Mouse (Mus musculus): ENCODE results near the gene Fbxw8.

The Fbxw8 gene

GRCm38 (mm10) chr5:118076721-118077592 is 78.3 kb downstream of the Fbxw8 start:
- peak; percentile 56 for DNase-seq (ENCODE audit: low read depth, low spot score)

- no peak for DNase-seq (ENCODE audit: low read depth, low spot score)
Measured at GRCm38 (mm10) chr5:118073213-118073773, 82.0 kb downstream of the Fbxw8 start.

DNA sequence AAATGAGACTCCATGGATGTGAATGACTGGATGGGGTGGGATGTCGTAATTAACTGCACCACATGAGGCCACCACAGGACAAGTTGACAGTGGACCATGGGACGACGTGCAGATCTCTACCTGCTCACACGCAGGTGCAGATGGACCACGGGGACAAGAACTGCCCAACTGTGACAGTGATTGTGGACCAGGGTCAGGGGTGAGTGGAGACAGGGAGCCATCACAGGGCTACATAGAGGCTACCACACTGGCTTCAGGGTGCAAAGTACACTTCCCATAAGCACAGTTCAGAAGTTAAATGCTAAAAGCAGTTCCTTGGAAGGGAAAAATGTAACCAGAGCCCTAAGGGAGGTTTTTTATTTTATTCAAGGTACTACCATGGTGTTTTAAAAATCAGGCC is 83.5 kb downstream of the Fbxw8 start:
- no peak for DNase-seq (ENCODE audit: low read depth, low spot score)

- DNase-seq (ENCODE audit: low read depth, low spot score): peak; percentile 36
Measured at GRCm38 (mm10) chr5:118069315-118069714, 85.9 kb downstream of the Fbxw8 start.

DNA sequence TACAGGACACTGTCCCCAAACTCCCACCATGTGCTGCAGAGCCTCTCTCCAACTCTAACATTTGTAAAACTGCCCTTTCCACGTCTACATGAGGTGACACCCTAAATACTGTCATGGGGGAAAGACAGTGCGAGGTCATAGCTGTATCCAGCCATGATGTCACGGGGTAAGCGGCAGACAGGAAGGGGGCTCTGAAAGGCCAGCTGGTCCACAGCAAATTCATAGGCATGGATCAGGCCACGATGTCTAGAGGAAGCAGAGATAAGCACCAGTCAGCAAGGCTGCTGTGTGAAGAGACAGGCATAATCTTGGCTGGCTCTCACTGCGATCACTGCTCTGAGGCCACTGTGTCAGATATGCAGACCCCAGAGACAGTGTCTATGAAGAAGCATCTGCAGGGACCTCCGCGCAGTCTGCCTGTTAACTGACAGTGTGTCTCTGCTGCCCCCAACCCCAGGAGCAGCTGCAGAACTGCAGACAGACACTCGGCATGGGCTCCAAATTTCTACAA is 87.2 kb downstream of the Fbxw8 start:
- no peak for DNase-seq (ENCODE audit: low read depth, low spot score)

DNA sequence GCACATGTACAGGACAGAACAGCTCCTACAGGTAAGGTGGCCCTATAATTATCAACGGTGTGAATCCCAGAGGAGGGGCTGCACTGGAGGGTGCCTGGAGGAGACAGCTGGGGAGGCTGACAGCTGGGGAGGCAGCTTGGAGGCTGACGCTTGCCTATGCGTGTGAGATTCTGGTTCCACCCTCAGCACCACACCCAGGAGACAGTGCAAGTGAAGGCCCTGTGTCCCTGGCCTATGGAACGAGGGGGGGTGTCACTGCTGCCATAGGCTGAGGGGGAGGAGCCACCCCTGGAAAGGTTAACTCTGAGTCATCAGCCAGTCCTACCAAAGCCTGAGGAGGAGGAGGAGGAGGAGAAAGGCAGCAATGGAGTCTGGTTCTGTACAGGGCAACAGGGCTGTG is 87.7 kb downstream of the Fbxw8 start:
- DNase-seq (ENCODE audit: low read depth, low spot score): no peak

DNA sequence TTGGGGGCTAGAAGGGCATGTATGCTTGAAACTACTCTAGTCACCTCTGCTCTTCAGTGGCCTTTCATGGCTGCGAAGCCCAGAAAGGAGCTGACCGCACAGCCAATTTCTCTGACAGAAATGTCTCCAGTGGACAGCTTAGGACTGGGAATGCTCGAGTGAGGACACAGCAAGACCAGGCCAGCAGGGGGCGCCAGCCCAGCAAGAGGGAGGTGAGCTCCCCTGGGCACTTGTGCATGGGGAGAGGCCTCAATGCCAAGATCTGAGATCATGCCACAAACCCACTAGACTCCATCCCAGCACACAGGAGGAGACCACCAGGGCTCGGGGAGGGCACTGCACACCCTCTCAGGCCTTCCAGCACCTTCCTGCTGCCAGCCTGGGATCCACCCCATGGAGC is 88.4 kb downstream of the Fbxw8 start:
- DNase-seq (ENCODE audit: low read depth, low spot score): no peak

GRCm38 (mm10) chr5:118065516-118066255 is 89.6 kb downstream of the Fbxw8 start:
- DNase-seq (ENCODE audit: low read depth, low spot score): no peak

DNA sequence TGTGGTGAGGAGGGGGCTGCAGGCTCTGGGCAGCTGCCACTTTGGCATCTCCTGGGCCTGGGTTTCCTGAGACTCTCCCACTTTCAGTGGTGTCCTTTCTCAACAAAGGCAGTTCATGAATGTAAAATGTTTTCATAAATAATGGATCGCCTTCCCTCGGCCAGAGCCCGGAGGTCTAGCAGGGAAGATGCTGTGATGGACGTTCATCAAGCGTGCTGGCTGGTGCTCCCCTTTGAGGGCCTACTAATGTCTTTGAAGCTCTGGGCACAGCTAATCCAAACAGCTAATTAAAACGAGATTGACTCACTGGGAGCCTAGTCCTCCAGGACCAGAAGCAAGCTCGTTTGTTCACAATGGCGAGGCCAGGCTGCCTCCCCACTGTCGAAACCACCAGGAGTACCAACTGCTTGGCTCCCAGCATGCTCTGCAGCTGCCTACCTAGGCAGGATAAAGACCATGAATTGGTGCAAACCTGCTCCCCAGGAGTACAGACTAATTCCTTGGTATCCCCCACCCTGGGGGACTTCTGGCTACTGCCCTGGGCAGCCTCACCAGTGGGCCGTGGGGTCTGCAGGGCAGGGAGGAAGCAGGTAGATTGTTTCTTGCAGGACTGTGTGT is 90.9 kb downstream of the Fbxw8 start:
- DNase-seq (ENCODE audit: low read depth, low spot score): no peak

GRCm38 (mm10) chr5:118063181-118063621 is 92.1 kb downstream of the Fbxw8 start:
- DNase-seq (ENCODE audit: low read depth, low spot score): no peak

DNA sequence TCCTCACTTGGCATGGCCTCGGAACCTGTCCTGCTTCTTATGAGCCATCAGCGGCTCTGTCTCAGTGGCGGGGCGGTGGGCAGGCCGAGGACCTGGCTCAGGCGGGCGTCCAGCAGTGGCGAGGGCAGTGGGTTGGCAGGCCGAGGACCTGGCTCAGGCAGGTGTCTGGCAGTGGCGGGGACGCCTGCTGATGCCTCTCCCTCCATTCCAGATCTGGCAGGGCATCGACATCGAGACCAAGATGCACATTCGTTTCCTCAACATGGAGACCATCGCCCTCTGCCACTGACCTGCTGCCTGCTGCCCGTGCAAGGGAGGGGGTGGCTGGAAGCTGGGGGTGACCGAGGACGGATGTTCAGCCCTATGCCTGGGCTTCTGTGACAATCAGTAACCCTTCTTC is 93.9 kb downstream of the Fbxw8 start:
- no peak for DNase-seq (ENCODE audit: low read depth, low spot score)

DNA sequence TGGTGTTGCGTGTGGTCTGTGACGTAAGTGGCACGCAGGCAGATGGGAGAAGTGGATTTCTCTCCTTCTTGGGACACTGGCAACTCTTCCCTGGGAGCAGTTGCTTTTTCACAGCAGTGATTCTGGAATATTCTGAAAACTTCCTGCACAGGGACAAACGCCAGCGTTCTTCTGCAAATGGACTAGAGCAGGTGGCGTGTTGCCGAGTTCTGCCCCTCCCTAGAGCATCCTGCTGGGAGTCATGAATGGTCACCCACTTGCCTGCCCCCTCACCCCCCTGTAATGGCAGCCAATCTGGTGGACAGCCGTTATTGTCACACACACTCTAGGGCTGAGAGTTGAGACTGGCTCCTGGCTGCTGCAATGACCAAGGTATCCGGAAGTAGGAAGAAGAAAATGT is 95.6 kb downstream of the Fbxw8 start:
- no peak for DNase-seq (ENCODE audit: low read depth, low spot score)

- no peak for DNase-seq (ENCODE audit: low read depth, low spot score)
Measured at GRCm38 (mm10) chr5:118058858-118059257, 96.4 kb downstream of the Fbxw8 start.

DNA sequence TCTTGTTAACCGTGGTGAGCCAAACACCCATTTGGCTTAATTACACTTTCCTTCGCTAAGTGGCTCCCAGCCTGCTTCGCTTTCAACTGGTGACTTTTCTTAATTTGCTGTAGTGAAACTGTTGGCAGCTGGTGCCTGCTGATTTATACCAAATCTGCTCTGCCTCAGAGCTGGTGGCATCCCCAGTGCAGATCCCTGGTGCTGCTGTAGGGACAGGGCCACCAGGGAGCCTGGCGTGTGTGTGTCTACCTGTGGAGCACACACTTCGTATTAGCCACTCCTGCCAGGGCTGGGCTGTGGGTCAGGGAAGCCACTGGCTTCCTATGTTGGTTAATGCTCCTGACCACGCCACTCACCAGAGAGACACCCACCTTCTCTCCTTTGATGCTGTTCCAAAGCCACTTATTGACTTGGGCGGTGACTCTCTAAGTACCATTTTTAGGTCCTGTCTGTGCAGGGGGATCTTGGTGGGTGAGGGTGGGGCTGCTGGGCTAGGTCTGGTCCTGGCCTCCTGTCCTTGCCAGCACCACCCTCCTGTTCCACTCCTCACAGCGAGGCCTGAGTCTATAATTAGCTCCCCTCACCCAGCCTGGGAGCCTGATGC is 97.7 kb downstream of the Fbxw8 start:
- no peak for DNase-seq (ENCODE audit: low read depth, low spot score)

GRCm38 (mm10) chr5:118053205-118053604 is 102.1 kb downstream of the Fbxw8 start:
- DNase-seq (ENCODE audit: low read depth, low spot score): no peak

GRCm38 (mm10) chr5:118051981-118052662 is 103.1 kb downstream of the Fbxw8 start:
- DNase-seq (ENCODE audit: low read depth, low spot score): no peak

- DNase-seq (ENCODE audit: low read depth, low spot score): no peak
Measured at GRCm38 (mm10) chr5:118050743-118051142, 104.5 kb downstream of the Fbxw8 start.

DNA sequence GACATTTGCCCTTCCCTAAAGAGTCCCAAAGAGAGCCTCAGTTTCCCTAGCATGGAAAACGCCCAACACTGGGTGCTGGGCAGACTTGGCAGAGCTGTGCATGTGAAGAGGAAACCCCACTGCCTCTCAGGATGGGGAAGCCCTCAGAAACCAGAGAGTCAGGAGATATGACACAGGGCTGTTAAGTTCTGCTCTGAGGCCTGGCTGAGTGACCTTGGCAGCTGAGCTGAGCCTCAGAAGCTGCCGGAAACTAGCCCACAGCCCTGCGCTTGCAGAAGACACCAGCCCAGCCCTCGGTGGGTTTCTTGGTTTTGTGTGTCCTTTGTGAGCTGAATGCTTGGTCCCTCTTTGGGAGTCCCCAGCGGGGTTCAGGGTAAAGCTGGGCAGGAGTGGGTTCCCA is 106.3 kb downstream of the Fbxw8 start:
- DNase-seq (ENCODE audit: low read depth, low spot score): no peak

DNA sequence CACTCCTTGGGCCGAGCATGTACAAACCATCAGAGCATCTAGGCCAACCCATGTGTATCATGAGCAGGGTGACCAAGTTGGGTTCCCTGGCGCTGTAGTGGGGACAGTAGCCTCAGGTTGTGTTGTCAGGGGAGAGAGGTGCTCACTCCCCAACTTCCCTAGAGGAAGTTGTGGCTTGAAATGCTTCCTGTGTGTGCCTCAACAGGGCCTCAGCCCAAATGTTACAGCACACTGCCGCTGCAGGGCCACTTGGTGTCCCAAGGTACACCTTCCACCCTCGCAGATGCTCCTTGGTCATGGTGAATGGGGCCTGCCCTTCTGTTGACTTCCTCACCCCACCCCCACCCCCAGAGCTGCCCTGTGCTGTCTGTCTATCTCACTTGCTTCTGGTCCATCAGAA is 106.9 kb downstream of the Fbxw8 start:
- DNase-seq (ENCODE audit: low read depth, low spot score): no peak

DNA sequence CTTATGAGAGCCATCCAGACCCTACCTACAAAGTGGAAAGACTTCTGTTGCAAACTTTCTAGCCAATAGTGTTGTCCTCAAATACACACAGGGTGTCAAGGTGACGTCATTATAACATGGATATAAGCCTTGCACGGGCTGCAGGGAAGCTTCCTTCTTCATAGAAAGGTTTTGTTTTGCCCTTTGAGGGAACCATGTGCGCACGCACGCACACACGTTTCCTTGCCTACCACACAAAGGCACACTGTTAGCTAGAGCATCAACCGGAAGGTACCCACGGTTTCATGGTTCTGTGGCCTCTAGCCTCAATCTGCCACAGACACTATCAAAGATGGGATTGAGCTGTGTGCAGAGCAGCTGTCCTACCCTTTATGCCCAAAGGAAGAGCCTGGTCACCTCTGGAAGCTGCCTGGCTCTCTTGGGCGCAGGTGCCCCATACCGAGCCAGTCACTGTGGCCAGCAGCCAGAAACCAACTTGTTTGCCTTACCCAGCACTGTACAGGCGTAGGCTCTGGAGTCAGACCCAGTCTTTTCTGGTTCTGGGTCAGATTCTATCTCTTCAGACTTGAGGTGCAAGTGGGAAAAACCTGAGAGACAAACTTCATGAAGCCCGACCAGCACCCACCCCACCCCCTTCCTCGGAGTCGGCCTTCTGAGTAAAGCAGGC is 108.0 kb downstream of the Fbxw8 start:
- no peak for DNase-seq (ENCODE audit: low read depth, low spot score)

Measured in skeletal muscle tissue, adult 2 months (tissue).